Mouse (Mus musculus): ENCODE measurements around the gene Spp2.

DNA sequence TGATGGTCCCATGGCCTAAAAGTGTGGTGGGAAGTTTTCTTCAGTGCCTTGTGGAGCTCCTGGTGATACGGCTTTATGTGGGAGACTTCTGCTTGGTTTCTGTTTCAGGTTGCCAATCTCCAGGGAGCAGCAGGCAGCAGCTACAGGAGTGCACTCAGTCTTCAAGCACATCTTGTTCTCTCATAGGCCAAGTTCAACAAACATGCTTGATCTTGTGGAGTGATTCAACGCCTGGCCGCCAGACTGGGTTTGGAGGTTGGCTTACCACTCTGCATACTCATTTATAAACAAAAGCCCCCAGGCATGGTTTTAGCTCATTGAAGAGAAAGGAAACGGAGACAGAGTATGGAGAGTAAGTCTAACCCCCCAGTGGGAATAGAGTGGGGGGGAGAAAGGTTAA, 36.6 kb downstream of the Spp2 start:
- TF ChIP-seq GATA1 (IDR thresholded peaks at IDR 0.05; ENCODE audit: low read length) (no peak), TAL1 (IDR thresholded peaks at IDR 0.05; ENCODE audit: low read length) (no peak)
